Mouse (Mus musculus) CD4-positive helper T cell, adult 2 months (primary cell): ENCODE measurements at regions not wholly inside any gene's neighbourhood (a gene's known extent, or its start where the extent isn't known, plus 50 kb on each side); places are given as distances from the start of the nearest gene placed in this dataset.

Source experiments
- DNase-seq: peaks from one replicate; pipeline ENCODE4 v3.0.0-alpha.2; 2012; ENCODE audit warnings: low read depth, missing footprints, low spot score

DNA sequence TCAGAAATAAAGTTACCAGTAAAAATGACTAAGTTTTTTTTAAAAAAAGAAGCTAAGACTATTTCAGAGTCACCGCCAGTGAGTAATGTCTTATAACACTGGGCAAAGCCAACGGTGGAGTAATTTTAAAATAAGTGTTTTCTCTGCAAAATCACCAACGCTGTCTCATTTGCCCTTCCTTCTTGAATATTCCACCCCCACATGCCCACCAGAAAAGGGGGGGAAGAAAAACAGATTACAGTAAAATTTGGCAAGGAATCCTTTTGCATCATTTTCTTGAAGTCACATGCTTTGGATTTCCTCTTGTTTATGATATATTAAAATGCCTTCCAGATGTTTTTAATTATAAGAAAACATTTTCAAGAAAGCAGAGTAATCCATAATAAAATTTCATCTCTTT is 482.9 kb downstream of the Lmo4 start:
- DNase-seq = no peak

DNA sequence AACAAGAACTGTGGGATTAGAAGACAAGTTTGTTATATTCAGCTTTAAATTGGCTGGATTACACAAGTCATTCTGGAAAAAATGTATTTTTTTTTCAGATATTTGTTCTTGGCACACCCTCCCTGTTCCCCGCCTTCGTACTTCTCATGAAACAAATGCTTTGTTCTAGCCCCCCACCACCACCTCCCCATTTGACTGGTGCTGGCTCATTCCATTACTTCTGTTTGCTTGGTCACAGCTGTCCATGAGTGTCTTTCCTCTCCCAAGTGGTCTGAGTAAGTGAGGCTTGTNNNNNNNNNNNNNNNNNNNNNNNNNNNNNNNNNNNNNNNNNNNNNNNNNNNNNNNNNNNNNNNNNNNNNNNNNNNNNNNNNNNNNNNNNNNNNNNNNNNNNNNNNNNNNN is 491.8 kb downstream of the Lmo4 start:
- DNase-seq = no peak

DNA sequence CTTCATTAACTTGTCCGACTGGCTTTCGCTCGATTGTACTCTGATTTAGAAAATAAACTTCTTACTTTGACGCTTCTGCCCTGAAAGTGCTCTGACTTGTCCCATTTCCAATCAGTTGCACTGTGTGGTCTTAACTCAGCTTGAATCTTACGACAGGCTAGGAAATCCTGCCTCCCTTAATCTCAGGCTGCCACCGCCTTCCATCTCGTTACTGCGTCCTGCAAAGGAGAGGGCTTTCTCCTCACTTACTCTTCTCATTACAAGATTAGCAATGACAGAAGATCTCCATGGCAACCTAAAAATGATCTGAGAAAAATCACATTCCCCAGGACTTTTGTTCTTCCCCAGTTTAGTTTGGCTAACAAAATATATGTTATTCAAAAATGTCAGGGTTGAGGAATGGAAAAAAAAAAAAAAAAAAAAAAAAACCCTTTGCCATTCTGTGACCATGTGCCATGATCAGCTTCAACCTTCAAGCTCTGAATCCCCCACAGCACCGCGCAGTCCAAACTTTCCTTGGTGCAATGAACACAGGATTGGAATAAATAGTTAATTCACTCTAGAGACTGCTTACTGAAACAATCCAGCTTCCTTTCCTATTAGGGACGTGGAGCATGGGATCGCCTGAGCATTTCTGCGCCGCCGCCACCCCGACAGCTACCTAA is 494.1 kb downstream of the Lmo4 start:
- DNase-seq = no peak

DNA sequence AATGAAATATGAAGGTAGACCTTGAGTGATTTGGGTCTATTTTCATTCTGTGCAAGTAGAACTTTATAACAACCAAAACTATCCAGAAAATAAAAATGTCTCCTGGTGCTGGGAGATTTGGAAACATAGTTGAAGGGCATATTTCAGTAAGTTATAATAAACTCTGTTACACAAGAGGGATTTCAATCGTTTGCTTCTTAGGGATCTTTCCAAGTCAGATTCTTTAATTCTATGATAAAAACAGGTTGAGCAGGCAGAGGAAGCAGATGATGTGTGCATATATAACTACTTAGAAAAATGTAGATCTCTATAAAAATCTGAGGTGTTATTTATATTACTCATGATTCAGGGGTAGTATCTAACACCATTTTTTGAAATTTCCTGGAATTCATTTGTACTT is 498.3 kb downstream of the Lmo4 start:
- no peak for DNase-seq

DNA sequence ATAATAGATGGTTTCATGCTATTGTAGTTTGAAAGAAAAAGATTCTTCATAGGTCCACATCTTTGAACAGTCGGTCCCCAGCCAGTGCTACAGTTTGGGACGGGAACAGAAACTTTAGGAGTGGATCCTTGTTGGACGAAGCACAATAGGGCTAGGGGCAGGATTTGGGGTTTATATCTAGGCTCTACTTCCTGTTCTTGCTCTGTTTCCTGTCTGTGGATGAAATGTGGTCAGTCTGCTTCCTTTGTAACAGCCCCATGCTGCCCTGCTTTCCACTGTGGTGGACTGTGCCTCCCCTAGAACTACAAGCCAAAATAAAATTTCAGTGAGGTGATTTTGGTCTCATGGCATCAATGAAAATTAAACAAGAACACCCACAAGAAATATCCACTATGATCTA is 510.2 kb downstream of the Lmo4 start:
- DNase-seq = no peak

DNA sequence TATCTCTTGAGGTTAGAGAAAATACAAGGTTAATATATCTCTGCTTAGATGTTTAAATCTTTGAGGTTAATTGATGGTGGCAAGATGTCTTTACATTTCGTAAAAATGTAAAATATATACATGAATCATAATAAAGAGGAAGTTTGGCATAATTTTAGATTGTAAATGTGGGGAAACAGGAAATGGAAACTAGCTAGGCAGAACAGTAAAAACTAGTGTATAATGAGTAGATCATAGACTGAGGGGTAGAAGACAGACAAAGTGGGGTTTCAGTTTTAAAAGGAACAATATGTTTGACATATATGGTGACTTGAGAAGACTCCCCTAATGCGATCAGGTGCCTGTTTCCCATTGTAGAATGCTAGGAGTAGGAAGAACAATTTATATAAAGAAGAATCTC is 519.3 kb downstream of the Lmo4 start:
- DNase-seq = no peak

DNA sequence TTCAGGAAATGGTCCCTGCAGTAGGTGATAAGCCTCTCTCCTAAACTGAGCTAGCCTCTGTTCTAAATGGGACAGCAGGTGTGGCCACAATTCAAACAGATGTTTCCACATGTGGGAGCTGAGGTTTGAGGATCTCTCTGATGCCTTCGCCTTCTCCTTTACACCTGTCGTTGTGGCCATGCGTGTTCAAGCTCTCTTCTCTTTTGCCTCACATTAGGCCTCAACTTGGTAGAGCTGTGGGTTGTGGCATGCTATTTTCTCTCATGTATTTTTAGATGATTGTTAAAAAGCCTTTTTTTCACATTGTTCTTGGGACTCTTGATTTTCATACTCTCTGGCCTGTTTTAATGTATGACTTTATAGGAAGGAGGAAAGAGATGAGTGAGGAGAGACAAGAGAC is 526.8 kb downstream of the Lmo4 start:
- no peak for DNase-seq

DNA sequence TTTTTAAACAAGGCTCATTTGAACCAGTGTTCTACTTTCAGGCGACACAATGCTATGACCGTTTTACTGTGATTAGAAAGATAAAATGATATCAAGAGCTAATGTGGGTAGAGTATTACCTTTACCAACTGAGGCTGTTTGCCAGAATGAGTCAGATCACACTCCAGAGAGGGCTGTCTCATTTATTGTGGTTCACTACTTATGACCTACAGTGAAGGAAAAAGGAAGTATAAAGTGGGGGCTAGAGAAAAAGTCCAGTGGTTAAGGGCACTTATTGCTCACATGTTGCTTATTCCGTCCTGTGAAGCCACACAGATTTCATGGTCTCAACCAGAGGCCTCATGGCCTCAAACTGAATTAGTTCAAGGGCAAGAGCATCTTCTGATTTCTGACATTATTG is 530.2 kb downstream of the Lmo4 start:
- DNase-seq = no peak

DNA sequence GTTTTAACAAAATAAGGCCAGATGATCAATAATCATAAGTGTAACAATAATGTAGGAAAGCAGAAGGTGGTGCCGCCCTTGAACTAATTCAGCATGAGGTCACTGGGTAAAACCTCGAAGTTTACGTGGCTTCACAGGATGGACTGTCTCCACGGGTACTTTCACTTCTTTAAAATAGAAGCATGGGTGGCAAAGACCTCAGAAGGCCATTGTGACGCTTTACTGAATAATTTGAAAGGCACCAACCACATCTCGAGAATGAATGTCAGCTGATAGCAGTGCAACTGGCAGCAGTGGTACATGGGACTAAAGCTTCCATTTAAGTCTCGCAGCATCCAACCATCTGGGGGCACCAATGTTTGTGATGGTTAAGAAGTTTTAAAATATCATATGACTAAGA is 530.6 kb downstream of the Lmo4 start:
- DNase-seq = no peak

DNA sequence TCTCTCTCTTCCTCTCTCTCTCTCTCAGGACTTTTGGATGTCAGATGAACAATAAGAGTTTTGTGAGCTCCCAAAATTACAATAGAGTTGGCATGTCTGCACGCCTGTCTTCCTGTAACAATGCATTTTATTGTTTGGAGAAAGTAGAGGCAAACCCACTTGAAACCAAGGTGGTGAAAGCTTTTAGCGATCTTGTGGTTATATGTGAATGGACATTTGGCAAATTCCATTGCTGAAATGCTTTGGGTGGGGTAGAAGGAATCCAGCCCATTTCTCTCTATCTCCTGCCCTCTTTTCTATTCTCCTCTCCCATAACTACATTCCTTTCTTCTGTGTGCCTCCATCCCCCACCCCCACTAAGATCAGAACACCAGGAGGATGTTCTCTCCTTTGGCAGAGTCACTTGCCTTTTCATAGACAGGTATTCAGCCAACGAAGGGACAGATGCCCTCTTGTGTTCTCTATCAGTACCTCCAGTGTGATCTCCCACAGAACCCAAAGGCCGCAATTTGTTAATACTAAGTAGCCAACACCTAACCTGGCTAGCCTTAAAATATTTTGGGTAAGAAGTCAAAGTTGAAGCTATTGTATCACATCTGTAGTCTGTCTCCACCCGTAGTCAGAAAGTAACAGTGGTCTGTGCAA is 542.9 kb downstream of the Lmo4 start:
- DNase-seq = no peak

DNA sequence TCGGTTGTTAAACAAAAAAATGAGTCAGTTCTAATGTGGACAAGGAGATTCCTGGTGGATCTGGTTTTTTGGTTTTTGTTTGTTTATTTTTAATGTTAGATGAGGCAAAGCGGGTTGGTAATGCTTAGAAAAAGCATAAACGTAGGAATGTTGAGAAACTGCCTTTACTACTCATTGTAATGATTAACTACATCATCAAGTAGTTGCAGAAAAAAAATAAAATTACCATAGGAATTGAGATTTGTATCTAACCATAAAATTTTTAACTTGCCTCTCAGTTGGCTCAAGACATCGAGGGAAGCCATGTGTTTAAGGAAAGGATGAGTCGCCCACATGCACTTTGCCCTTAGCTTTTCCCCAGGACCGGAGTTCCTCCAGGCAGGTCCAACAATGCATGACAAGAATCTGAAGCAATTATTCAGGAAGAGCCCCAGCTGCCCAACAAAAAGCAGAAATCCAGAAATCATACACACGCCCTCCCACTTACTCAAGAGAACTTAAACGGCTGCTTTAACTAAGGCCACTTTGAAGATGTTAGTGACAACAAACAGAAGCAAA is 545.5 kb downstream of the Lmo4 start:
- DNase-seq = no peak

DNA sequence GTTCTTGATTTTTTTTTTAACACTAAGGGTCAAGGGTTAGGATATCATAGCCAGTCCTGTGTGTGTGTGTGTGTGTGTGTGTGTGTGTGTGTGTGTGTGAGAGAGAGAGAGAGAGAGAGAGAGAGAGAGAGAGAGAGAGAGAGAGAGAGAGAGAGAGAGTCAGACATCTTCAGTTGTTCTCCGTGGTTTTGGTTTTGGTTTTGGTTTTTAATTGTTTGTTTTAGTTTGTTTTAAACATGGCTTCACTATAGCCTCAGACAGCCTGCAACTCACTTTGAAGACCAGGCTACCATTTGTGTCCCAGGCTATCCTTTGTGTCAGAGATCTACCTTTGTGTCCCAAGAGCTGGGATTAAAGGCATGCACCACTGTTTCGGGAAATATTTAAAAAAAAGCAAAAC is 557.8 kb downstream of the Lmo4 start:
- DNase-seq = peak; percentile 26

DNA sequence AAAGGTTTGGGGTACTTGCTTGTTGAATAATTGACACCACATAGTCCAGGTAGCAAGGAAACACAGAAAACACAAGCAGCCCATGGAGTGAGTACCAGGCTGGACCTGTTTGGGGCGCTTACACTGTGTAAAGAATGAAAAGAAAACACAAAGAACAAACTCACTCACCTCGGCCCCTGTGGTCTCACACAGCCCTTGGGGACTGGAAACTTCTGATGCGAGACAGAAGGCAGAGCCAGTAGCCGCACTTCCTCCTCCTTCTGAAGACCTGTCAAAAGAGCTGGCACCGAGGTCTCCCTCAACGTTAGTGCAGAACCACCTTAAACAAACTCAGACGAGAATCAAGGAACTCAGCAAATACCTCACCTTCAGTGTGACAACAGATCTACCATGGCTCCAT is 558.2 kb downstream of the Lmo4 start:
- DNase-seq = peak; percentile 55

DNA sequence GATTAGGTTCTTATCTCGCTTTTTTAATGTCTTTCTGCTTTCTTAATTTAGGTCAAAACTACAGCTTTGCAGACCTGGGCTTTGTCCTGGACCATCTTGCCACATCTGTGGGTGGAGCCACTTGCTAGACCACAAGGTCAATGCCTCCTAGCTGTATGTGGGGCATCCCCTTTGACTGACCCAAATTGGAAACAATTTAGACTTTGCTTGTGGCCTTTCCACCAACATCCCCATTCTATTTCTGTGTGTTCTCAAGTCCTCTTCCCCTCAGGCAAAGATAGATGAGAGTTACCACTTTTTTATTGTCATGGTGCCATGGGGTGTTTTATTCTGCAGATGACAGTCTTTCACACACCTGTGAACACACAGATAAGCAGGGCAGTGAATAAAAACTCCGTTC is 572.0 kb downstream of the Lmo4 start:
- DNase-seq = no peak

DNA sequence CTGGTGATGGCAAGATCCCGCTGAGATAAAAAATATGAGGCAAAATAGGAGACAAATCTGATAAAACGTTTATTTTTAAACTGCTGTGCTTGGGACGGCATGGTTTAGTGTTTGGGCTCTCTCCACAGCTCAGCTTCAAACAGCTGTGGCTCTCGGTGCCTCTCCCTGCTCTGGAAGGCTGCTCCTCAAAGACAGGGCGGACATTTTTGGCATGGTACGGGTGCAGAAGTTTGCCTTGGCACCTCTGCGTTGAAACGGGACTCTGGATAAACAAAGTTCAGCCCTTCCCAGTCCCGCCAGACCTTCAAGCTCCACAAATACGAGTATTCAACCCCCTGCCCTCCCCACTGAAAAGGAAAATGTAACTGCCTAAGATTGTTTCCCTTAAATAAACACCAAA is 573.8 kb downstream of the Lmo4 start:
- DNase-seq = no peak

DNA sequence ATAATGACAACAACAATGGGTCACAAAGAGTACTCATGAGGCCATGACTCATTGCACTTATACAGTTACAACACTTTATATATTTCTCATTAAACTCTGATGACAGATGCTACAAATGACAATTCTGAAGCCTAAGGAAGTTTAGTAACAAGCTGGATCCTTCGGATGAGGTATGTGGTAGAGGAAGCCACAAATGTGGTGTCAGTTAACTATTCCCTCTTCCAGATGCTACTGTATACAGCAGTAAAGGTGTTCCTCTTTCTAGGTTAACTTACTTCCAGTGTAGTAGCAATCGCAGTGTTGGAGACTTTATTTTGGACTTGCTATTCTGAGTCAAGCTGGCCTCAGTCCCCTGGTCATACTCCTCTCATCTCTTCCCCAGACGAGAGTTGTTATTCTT is 580.1 kb downstream of the Lmo4 start:
- no peak for DNase-seq

DNA sequence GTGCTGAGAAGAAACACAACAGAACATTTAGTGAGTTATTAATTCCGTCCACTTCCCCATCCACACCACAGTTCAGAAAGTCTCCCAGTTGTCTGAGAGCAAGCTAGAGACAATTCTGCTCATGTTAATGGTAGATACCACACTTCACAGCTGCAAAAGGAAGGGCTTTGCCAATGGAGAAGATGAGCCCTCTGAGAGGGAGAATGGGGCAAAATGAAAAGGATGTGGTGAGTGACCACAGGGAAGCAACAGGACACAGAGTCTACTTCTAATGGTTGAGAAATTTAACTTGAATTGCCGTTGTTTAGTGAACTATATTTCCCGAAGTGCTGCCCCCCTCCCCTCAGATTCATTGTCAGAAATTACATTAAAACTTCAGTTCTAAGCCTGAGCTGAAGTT is 582.7 kb downstream of the Lmo4 start:
- no peak for DNase-seq

DNA sequence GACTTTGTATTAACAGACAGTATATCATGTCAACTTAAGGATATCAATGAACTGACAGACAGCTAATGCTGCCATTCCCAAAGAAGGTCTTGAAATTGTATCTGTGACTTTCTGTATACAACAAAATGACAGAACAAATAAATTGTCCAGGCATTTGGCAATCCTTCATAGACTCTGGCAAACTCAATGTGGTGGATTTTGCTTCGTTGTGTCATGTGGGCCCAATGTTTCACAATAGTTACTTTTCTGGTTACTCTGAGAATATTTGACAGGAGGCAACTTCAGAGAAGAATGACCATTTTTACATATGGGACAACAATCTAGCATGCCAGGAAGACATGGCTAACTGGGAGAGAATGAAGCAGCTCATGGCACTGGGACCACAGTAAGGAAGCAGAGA is 585.9 kb downstream of the Lmo4 start:
- DNase-seq = no peak

DNA sequence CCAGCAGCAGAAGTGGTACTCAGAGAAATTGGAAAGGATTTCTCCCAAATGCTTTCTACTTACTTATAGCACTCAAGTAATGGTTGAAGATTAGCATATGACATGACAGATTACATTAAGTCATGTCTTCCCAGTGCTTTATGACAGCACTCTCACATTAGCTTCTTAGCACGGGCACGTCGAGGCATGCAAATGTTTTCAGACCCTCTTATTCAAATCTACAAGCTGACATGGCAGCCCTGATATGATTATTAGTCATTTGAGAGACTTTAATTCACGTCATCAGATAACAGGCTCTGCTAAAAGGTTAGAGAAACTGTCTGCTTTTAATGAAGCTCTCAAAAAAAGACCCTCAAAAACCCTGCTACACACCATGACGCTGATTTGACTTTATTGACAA is 590.1 kb downstream of the Lmo4 start:
- no peak for DNase-seq

DNA sequence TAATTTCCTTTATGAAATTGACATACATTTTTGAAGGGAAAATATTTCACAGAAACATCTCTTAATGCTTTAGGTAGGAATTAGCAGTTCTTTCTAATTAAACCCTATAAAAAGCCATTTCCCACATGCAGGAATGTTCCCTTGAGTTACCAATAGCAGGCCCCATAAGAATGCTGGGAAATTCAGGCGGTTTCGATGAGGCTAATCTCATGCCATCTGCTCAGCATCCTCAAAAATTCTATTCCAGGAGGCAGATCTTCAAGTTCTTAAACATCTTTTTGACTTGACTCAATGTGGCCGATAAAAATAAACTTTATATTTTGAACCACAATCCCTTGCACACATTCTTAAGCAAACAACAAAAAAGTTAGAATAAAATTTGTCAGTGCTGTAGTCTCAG is 591.0 kb downstream of the Lmo4 start:
- DNase-seq = no peak

DNA sequence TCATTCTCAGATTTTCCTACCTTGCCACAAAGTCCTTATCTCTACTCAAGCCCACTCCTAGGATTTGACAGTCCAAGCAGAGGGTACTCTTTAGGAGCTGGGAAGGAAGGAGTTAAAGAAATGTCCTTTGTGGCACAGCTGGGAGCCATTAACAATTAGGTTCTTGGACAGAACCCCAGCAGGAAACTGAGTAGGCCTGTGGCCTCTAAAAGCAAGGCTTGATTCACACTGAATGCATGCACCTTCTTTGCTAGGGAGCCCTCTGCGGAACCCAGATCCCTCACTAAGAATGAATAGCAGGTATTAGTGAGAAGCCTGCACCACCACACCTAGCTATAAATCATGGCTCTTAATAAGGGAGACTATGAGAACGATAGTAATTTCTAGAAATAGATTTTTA is 595.3 kb downstream of the Lmo4 start:
- DNase-seq = no peak

DNA sequence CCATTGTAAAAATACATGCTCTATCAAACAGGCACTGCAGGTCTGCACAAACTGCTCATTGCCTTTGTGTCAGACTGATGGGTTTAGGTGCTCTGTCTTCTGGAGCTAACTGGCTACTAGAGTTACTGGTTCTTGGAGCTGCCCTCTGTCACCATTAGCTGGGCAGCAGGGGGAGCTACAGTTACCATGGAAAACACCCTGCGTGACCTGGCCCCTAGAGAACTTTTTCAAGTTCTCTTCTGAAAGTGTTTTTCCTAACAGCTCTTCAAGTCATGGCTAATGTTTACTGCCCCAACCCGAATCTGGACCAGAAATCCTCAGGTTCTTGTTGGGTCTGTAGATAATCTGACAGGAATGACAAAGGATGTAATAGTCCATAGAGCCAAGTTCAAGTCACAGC is 605.9 kb downstream of the Lmo4 start:
- DNase-seq = peak; percentile 22

DNA sequence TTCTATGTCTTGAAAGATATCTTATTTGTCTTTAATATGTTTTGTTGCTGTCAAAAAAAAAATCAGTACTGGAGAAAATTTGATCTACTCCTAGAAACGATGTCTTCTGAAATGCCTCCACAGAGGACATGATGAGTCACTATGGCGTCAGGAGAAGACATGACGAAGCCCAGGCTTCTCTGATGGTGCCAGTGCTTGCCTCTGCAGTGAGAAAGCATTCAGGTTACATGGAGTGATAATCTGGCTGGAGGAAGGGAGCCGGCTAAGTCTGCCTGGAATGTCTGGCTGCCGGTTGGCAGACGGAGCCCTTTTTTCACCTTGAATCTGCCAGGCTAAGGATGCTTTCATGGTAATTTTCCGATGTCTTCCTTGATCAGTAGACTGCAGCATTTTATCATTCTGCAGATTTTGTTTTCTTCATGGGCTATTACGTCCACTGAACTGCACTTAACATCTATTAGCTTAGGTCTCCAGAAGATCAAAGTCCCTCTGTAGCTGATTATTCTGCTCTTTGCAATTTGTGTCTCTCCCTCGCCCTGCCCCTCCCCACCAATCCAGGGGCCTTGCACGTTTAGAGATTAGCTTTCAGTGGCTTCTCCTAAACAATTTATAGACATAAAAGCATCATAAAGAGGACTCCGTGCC is 607.9 kb downstream of the Lmo4 start:
- no peak for DNase-seq
